Mouse (Mus musculus) megakaryocyte, embryonic 14.5 days (primary cell): ENCODE data around the gene Slc41a3. TPM values are rescaled to one million over a fixed set of nuclear protein-coding genes. Genes with fewer than 3 reads are reported as not detected.

Source experiments
- H3K27me3 ChIP-seq: replicated peaks from 2 replicates; pipeline ENCODE3; 2012; ENCODE audit warnings: inconsistent platforms
- H3K36me3 ChIP-seq: replicated peaks from 2 replicates; pipeline ENCODE3; 2012; ENCODE audit warnings: low read length, inconsistent platforms, mixed read lengths
- H3K4me1 ChIP-seq: 2 replicates; pipeline ENCODE4 v1.6.1; 2012; ENCODE audit warnings: inconsistent platforms
- H3K4me3 ChIP-seq: replicated peaks from 2 replicates; pipeline ENCODE3; 2012; ENCODE audit warnings: moderate library complexity, mild to moderate bottlenecking, inconsistent platforms
- H3K9me3 ChIP-seq: 2 replicates; pipeline ENCODE4 v1.6.1; 2012; ENCODE audit warnings: inconsistent platforms
- FLI1 ChIP-seq: IDR thresholded peaks from 2 replicates; pipeline ENCODE4 v1.6.1; 2012; ENCODE audit warnings: low read length, inconsistent platforms, mixed read lengths
- GATA1 ChIP-seq: IDR thresholded peaks from 3 replicates; pipeline ENCODE4 v1.6.1; 2012; ENCODE audit warnings: mixed read lengths, low read length, inconsistent platforms, borderline replicate concordance
- polyA plus RNA-seq: library from polyadenylated mRNA; stranded (reverse); fragments of >175 nt; gene quantifications from 2 replicates; pipeline ENCODE4 v1.2.3, GENCODE M21; 2012; ENCODE audit warnings: low replicate concordance; ENCODE audit not compliant: insufficient read depth

Slc41a3 gene
- 13.2 and 31.2 TPM in 2 replicates for polyA plus RNA-seq

- Histone ChIP-seq H3K9me3 (no peaks in the 10 kb centered on the region), H3K36me3 (peaks cover 6% of the 10 kb centered on the region), H3K27me3 (peaks cover 11% of the 10 kb centered on the region), H3K4me3 (peak within 1 kb of the TSS; percentile 99), H3K4me1 (peaks cover 86% of the 10 kb centered on the region)
- TF ChIP-seq FLI1, result no peak
- TF ChIP-seq GATA1, result no peak
These were observed at the start of gene Slc41a3 for GRCm38 (mm10) chr6:90604533-90605297. Gene Slc41a3 (plus strand): TSS chr6:90604725.

GRCm38 (mm10) chr6:90556534-90557058 lies 47.9 kb upstream of the Slc41a3 start:
- Histone ChIP-seq H3K4me1 (peaks cover 53% of the 10 kb centered on the region), H3K4me3 (no peak overlapping the region), H3K36me3 (peaks cover 40% of the 10 kb centered on the region), H3K27me3 (peaks cover 40% of the 10 kb centered on the region), H3K9me3 (no peaks in the 10 kb centered on the region)
- TF ChIP-seq FLI1, result no peak
- TF ChIP-seq GATA1, result no peak

GRCm38 (mm10) chr6:90557077-90557476 lies 47.4 kb upstream of the Slc41a3 start:
- H3K36me3 ChIP-seq, result peaks cover 41% of the 10 kb centered on the region
- peaks cover 36% of the 10 kb centered on the region for H3K27me3 ChIP-seq
- H3K9me3 ChIP-seq, result no peaks in the 10 kb centered on the region
- peaks cover 48% of the 10 kb centered on the region for H3K4me1 ChIP-seq
- H3K4me3 ChIP-seq, result no peak overlapping the region
- TF ChIP-seq FLI1 (no peak), GATA1 (no peak)

- TF ChIP-seq GATA1 (no peak), FLI1 (no peak)
- Histone ChIP-seq H3K9me3 (no peaks in the 10 kb centered on the region), H3K4me3 (no peak overlapping the region), H3K36me3 (peaks cover 51% of the 10 kb centered on the region), H3K4me1 (peaks cover 50% of the 10 kb centered on the region), H3K27me3 (peaks cover 39% of the 10 kb centered on the region)
These were observed 46.5 kb upstream of the Slc41a3 start for GRCm38 (mm10) chr6:90557829-90558693.

GRCm38 (mm10) chr6:90560390-90561058 lies 44.0 kb upstream of the Slc41a3 start:
- TF ChIP-seq GATA1 (no peak), FLI1 (no peak)
- Histone ChIP-seq H3K27me3 (peaks cover 40% of the 10 kb centered on the region), H3K9me3 (no peaks in the 10 kb centered on the region), H3K4me3 (peak overlapping the region; percentile 24), H3K36me3 (peaks cover 72% of the 10 kb centered on the region), H3K4me1 (peaks cover 51% of the 10 kb centered on the region)

- H3K4me3 ChIP-seq, result no peak overlapping the region
- no peaks in the 10 kb centered on the region for H3K9me3 ChIP-seq
- H3K36me3 ChIP-seq, result peaks cover 73% of the 10 kb centered on the region
- H3K4me1 ChIP-seq, result peaks cover 59% of the 10 kb centered on the region
- H3K27me3 ChIP-seq, result peaks cover 38% of the 10 kb centered on the region
- TF ChIP-seq FLI1 (no peak), GATA1 (no peak)
These were observed 43.2 kb upstream of the Slc41a3 start for GRCm38 (mm10) chr6:90561234-90561781.

- H3K4me1 ChIP-seq, result peaks cover 74% of the 10 kb centered on the region
- peaks cover 78% of the 10 kb centered on the region for H3K36me3 ChIP-seq
- peaks cover 37% of the 10 kb centered on the region for H3K27me3 ChIP-seq
- H3K4me3 ChIP-seq, result no peak overlapping the region
- H3K9me3 ChIP-seq, result no peaks in the 10 kb centered on the region
- TF ChIP-seq FLI1 (no peak), GATA1 (no peak)
These were observed 40.3 kb upstream of the Slc41a3 start for GRCm38 (mm10) chr6:90564240-90564639.

GRCm38 (mm10) chr6:90565357-90566215 lies 38.9 kb upstream of the Slc41a3 start:
- Histone ChIP-seq H3K9me3 (no peaks in the 10 kb centered on the region), H3K27me3 (peaks cover 45% of the 10 kb centered on the region)
- TF ChIP-seq FLI1 (no peak), GATA1 (no peak)

More at GRCm38 (mm10) chr6:90565357-90566215, 38.9 kb upstream of the Slc41a3 start:
- Histone ChIP-seq H3K4me1 (peaks cover 61% of the 10 kb centered on the region), H3K36me3 (peaks cover 79% of the 10 kb centered on the region), H3K4me3 (peak overlapping the region; percentile 14)
